Mouse (Mus musculus) spleen, postnatal 36 days (tissue): ENCODE data around the gene Slc7a1.
A peak's percentile ranks its signal among the peaks of the same experiment; 100 is the strongest.

Source experiments
- DNase-seq, 2 experiments: peaks; one replicate each; pipeline ENCODE4 v3.0.0; 2022; ENCODE audit warnings: low spot score in 2 of 2, mixed read lengths in 1 of 2

Slc7a1 gene

DNA sequence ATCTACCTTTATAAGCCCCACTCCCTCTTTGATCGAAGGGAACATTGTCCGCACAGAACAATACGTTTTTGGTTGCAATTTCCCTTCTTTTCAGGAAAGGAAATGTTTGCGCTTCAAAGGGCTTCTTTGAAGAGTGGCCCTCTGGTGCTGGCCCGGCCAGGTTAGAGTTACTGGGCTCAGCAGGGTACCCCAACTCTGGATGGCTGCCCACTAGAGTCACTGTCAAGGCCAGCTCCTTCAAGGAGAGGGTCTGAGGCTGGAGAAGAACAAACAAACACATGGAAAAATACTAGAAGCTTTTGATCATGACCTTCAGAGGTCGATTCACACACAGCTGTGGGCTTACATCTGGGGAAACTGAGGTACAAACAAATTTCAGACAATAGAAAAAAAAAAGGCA lies 6.9 kb downstream of the Slc7a1 start:
- DNase-seq = no peak

GRCm38 (mm10) chr5:148389007-148389970 lies 10.4 kb downstream of the Slc7a1 start:
- DNase-seq = peak; percentile 67 to 75

GRCm38 (mm10) chr5:148388251-148389006 lies 11.3 kb downstream of the Slc7a1 start:
- peak; percentile 69 to 73 for DNase-seq

DNA sequence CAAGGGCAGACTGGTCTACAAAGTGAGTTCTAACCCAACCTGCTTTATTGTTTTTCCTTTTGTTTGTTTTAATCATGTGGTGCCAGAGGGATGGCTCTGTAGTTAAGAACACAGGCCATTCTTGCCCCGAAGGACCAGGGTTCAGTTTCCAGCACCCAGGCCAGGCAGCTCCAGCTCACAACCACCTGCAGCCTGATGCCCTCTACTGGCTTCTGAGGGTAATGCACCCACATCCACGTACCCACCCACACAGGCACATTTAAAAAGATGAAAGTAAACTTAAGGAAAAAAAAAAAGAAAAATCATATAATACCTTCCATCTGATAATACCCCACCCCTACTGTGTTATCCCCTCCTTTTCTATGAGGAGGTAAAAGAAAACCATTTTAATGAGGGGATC lies 11.9 kb downstream of the Slc7a1 start:
- no peak for DNase-seq

DNA sequence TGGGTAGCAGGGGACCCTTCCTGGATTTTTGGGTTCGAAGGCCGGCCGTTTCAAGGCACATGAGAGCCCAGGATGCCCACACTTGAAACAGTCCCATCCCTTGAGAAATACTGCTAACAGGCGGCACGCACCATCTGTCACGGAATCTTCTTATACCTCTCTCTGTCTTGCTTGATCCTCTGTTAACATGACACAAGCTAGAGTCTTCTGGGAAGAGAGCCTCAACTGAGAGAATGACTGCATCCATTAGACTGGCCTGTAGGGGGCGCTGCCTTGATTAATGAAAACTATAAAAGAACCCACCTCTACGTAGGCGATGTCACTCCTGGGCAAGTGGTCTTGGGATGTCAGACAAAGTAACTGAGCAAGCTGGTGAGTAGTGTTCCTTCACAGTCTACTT lies 13.2 kb downstream of the Slc7a1 start:
- no peak for DNase-seq

DNA sequence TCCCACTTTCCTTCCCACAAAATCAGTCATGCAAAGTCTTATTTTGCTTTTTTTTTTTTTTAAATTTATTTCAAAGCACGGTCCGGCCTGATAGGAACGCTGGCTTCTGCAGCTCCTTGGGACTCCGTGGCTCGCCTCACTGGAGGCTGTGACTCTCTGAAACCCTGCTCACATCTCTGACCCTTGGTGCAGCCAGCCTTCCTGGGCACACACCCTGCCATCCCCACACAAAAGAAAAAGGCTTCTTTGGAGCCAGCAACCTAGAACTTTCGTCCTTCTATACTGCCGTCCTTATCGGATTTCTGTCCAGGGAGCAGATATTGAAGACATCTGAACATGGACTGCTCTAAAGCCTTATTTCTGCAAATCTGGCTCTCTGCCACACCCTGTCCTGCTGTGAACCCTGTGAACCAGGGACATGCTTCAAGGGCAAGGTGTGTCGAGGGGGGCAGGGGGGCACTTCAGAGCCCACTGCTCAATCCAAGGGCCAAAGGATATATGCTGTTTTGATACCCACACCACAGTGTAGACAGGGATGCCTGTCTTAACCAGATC lies 15.1 kb downstream of the Slc7a1 start:
- no peak for DNase-seq

GRCm38 (mm10) chr5:148383841-148384500 lies 15.7 kb downstream of the Slc7a1 start:
- no peak for DNase-seq

DNA sequence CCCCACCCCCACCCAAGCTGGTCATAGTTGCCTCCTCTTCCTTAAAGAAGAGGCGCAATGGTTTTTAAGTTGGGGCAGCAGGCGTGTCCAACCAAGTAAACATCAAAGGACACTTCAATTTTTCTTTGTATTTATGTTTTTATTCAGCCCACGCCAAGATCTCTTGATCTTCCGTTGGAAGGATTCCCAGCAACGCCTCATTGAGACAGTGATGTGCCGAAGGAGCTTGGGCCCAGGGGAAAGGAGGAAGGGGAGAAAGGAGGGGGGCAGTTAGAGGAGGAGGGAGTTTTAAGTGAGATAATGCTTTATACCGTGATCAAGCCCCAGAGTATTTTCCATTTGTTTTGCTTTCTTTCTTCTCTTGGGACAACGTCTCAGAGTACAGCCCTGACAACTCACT lies 18.6 kb downstream of the Slc7a1 start:
- no peak for DNase-seq

DNA sequence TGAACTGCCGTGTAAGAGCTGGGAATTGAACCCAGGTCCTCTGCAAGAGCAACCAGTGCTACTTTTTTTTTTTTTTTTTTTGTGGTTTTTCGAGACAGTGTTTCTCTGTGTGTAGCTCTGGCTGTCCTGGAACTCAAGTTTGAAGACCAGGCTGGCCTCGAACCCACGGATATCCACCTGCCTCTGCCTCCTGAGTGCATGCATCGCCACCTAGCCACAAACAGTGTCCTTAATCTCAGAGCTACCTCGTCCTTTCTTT lies 19.5 kb downstream of the Slc7a1 start:
- no peak for DNase-seq

- DNase-seq = peak; percentile 83 to 91
These were observed 20.1 kb downstream of the Slc7a1 start for GRCm38 (mm10) chr5:148379455-148380245.

- no peak for DNase-seq
These were observed 21.0 kb downstream of the Slc7a1 start for GRCm38 (mm10) chr5:148378707-148379106.

- no peak for DNase-seq
These were observed 21.5 kb downstream of the Slc7a1 start for GRCm38 (mm10) chr5:148378232-148378508.

- DNase-seq = no peak
These were observed 22.1 kb downstream of the Slc7a1 start for GRCm38 (mm10) chr5:148377439-148378231.

DNA sequence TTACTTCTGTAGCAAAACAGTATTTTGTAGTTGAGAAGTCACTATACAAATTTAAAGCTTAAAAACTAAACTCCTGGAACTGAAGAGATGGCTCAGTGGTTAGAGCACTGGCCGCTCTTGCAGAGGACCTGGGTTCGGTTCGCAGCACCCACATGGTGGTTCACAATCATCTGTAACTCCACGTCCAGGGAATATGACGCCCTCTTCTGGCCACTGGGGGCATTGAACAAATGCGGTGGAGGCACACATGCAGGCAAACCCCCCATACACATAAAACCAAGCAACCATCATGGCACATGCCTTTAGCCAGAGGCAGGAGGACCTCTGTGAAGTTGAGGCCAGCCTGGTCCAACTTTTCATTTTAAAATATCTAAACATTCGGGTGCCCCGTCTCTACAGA lies 23.3 kb downstream of the Slc7a1 start:
- no peak for DNase-seq

- no peak for DNase-seq
These were observed 24.2 kb downstream of the Slc7a1 start for GRCm38 (mm10) chr5:148375480-148375879.

DNA sequence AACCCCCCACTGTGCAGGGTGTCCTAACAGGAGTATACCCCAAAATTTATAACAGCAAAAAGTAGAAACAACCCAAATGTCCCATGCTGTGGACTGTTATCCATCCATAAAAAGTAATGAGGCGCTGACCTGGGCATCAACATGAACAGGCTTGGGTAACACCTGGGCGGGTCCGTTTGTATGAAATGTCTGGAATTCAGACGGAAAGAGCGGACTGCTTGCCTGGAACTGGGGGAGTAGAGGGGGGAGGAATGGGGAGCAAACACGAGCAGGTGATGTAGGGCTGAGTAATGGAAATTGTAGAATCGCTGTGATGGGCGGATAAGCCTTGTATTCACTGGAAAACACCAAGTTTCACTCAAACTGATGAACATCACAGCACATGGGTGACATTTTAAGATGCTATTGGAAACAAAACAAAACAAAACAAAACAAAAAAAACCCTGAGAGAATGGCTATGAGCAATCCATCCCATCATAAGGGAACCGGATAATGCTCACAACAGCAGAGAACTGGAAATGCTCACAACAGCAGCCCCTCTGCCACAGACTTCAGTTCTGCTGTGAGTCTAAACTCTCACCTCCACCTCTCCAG lies 26.5 kb downstream of the Slc7a1 start:
- DNase-seq = no peak

- DNase-seq = no peak
These were observed 27.4 kb downstream of the Slc7a1 start for GRCm38 (mm10) chr5:148372005-148372917.

GRCm38 (mm10) chr5:148371375-148371774 lies 28.3 kb downstream of the Slc7a1 start:
- DNase-seq = no peak

DNA sequence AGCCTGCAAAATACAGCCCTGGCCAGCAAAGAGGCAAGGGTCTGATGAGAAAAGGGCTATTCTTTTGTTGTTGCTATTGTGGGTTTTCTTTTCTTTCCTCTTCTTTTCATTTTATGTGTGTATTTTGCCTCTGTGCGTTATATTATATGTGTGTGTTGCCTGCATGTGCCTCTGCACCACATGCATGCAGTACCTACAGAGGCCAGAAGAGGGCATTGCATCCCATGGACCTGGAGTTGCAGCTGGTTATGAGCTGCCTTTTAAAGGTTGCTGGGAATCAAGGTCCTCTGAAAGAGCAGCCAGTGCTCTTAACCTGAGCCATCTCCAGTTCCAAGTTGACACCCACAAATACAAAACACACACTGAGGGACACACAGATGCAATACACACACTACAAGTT lies 29.1 kb downstream of the Slc7a1 start:
- peak in 1 of 2 experiments; percentile 20 for DNase-seq
